Mouse (Mus musculus) kidney, postnatal 4 days (tissue): ENCODE results near the gene Mthfd1.

Source experiments
- DNase-seq, 2 experiments: peaks; one replicate each; pipeline ENCODE4 v3.0.0; 2021; ENCODE audit warnings: mixed read lengths in 2 of 2

Mthfd1 gene

GRCm38 (mm10) chr12:76264325-76264965 is 9.3 kb downstream of the Mthfd1 start:
- no peak for DNase-seq

- no peak for DNase-seq
These were observed 9.9 kb downstream of the Mthfd1 start for GRCm38 (mm10) chr12:76265001-76265400.

GRCm38 (mm10) chr12:76266875-76267274 is 11.8 kb downstream of the Mthfd1 start:
- peak in 1 of 2 experiments; percentile 27 for DNase-seq

- no peak for DNase-seq
These were observed 13.6 kb downstream of the Mthfd1 start for GRCm38 (mm10) chr12:76268686-76269085.

- DNase-seq: no peak
These were observed 14.1 kb downstream of the Mthfd1 start for GRCm38 (mm10) chr12:76269196-76269595.

GRCm38 (mm10) chr12:76271516-76271915 is 16.4 kb downstream of the Mthfd1 start:
- no peak for DNase-seq

GRCm38 (mm10) chr12:76272610-76273524 is 17.8 kb downstream of the Mthfd1 start:
- no peak for DNase-seq

- no peak for DNase-seq
These were observed 23.1 kb downstream of the Mthfd1 start for GRCm38 (mm10) chr12:76278209-76278608.

GRCm38 (mm10) chr12:76280556-76280955 is 25.5 kb downstream of the Mthfd1 start:
- no peak for DNase-seq

GRCm38 (mm10) chr12:76281111-76281660 is 26.1 kb downstream of the Mthfd1 start:
- DNase-seq: no peak

- peak in 1 of 2 experiments; percentile 13 for DNase-seq
These were observed 27.0 kb downstream of the Mthfd1 start for GRCm38 (mm10) chr12:76282132-76282531.

- no peak for DNase-seq
These were observed 27.6 kb downstream of the Mthfd1 start for GRCm38 (mm10) chr12:76282532-76283173.

GRCm38 (mm10) chr12:76285418-76285817 is 30.3 kb downstream of the Mthfd1 start:
- DNase-seq: no peak

GRCm38 (mm10) chr12:76287986-76288385 is 32.9 kb downstream of the Mthfd1 start:
- no peak for DNase-seq

- no peak for DNase-seq
These were observed 33.4 kb downstream of the Mthfd1 start for GRCm38 (mm10) chr12:76288494-76288893.

GRCm38 (mm10) chr12:76289428-76289827 is 34.3 kb downstream of the Mthfd1 start:
- no peak for DNase-seq

GRCm38 (mm10) chr12:76290271-76290670 is 35.2 kb downstream of the Mthfd1 start:
- peak in 1 of 2 experiments; percentile 30 for DNase-seq

- DNase-seq: peak; percentile 82 to 85
These were observed 38.1 kb downstream of the Mthfd1 start for GRCm38 (mm10) chr12:76293192-76293591.

- DNase-seq: no peak
These were observed 42.7 kb downstream of the Mthfd1 start for GRCm38 (mm10) chr12:76297830-76298229.

- no peak for DNase-seq
These were observed 44.3 kb downstream of the Mthfd1 start for GRCm38 (mm10) chr12:76299361-76299906.

GRCm38 (mm10) chr12:76300367-76300766 is 45.3 kb downstream of the Mthfd1 start:
- DNase-seq: no peak

GRCm38 (mm10) chr12:76303474-76303873 is 48.4 kb downstream of the Mthfd1 start:
- no peak for DNase-seq

GRCm38 (mm10) chr12:76304199-76304598 is 49.1 kb downstream of the Mthfd1 start:
- peak; percentile 33 to 42 for DNase-seq
